Mouse (Mus musculus) adipocyte (in vitro differentiated cells): ENCODE measurements around the gene Sctr.

Experiments
- DNase-seq: peaks from one replicate; pipeline ENCODE4 v3.0.0-alpha.2; 2016; ENCODE audit warnings: low spot score

The Sctr gene

GRCm38 (mm10) chr1:120006844-120007790 lies at the start of gene Sctr:
Gene Sctr (plus strand): TSS chr1:120006894.
- no peak for DNase-seq

GRCm38 (mm10) chr1:119957716-119958222 lies 48.9 kb upstream of the Sctr start:
- DNase-seq: peak; percentile 40

GRCm38 (mm10) chr1:119959464-119959863 lies 47.2 kb upstream of the Sctr start:
- no peak for DNase-seq

GRCm38 (mm10) chr1:119959920-119960319 lies 46.8 kb upstream of the Sctr start:
- no peak for DNase-seq

GRCm38 (mm10) chr1:119965804-119966514 lies 40.7 kb upstream of the Sctr start:
- DNase-seq: no peak

GRCm38 (mm10) chr1:119973117-119973516 lies 33.6 kb upstream of the Sctr start:
- DNase-seq: no peak

GRCm38 (mm10) chr1:119975141-119975540 lies 31.6 kb upstream of the Sctr start:
- no peak for DNase-seq

GRCm38 (mm10) chr1:119986555-119986954 lies 20.1 kb upstream of the Sctr start:
- no peak for DNase-seq

GRCm38 (mm10) chr1:119996798-119997581 lies 9.7 kb upstream of the Sctr start, which contains the start of gene Cfap221:
Gene Cfap221 (minus strand): TSS chr1:119997234.
- peak; percentile 74 for DNase-seq

- DNase-seq: no peak
Observed at GRCm38 (mm10) chr1:119997644-119998043, 9.1 kb upstream of the Sctr start.

- DNase-seq: peak; percentile 92
Observed at GRCm38 (mm10) chr1:120007851-120008588, 1.3 kb downstream of the Sctr start.

GRCm38 (mm10) chr1:120012638-120013037 lies 5.9 kb downstream of the Sctr start:
- DNase-seq: no peak

- DNase-seq: peak; percentile 83
Observed at GRCm38 (mm10) chr1:120013111-120013510, 6.4 kb downstream of the Sctr start.

GRCm38 (mm10) chr1:120016240-120016639 lies 9.5 kb downstream of the Sctr start:
- no peak for DNase-seq

GRCm38 (mm10) chr1:120018900-120019299 lies 12.2 kb downstream of the Sctr start:
- no peak for DNase-seq

- no peak for DNase-seq
Observed at GRCm38 (mm10) chr1:120019428-120019827, 12.7 kb downstream of the Sctr start.

GRCm38 (mm10) chr1:120020322-120020897 lies 13.7 kb downstream of the Sctr start:
- DNase-seq: no peak

GRCm38 (mm10) chr1:120021951-120022350 lies 15.3 kb downstream of the Sctr start:
- DNase-seq: no peak

- DNase-seq: peak; percentile 83
Observed at GRCm38 (mm10) chr1:120024331-120025049, 17.8 kb downstream of the Sctr start.

- DNase-seq: peak; percentile 20
Observed at GRCm38 (mm10) chr1:120025050-120025439, 18.4 kb downstream of the Sctr start.
